Mouse (Mus musculus): ENCODE results near the gene Wasf3. TPM values are rescaled to one million over a fixed set of nuclear protein-coding genes. Genes with fewer than 3 reads are reported as not detected.

Gene Wasf3
- polyA plus RNA-seq, 1 experiment = not detected

GRCm38 (mm10) chr5:146446633-146447032, 61.8 kb downstream of the Wasf3 start:
- Histone ChIP-seq H3K79me2 (ENCODE audit: control insufficient read depth, insufficient read depth) (no peaks in the 10 kb centered on the region), H3ac (ENCODE audit: control insufficient read depth, insufficient read length, low read depth) (no peak overlapping the region), H3K36me3 (ENCODE audit: control insufficient read depth, insufficient read depth) (no peaks in the 10 kb centered on the region), H3K27me3 (ENCODE audit: control insufficient read depth, insufficient read depth, insufficient read length) (no peaks in the 10 kb centered on the region), H3K79me3 (ENCODE audit: low read depth) (no peaks in the 10 kb centered on the region), H3K4me3 (ENCODE audit: insufficient read depth, poor library complexity, severe bottlenecking) (no peak overlapping the region)
- no peak for TF ChIP-seq MYOG (IDR thresholded peaks at IDR 0.05; ENCODE audit: control insufficient read depth, extremely low read depth, insufficient read length)

GRCm38 (mm10) chr5:146451592-146452254, 66.9 kb downstream of the Wasf3 start:
- Histone ChIP-seq H3K36me3 (ENCODE audit: control insufficient read depth, insufficient read depth) (no peaks in the 10 kb centered on the region), H3ac (ENCODE audit: control insufficient read depth, insufficient read length, low read depth) (no peak overlapping the region), H3K79me3 (ENCODE audit: low read depth) (no peaks in the 10 kb centered on the region), H3K79me2 (ENCODE audit: control insufficient read depth, insufficient read depth) (no peaks in the 10 kb centered on the region), H3K27me3 (ENCODE audit: control insufficient read depth, insufficient read depth, insufficient read length) (no peaks in the 10 kb centered on the region), H3K4me3 (ENCODE audit: insufficient read depth, poor library complexity, severe bottlenecking) (no peak overlapping the region)
- TF ChIP-seq MAX (IDR thresholded peaks at IDR 0.05) (no peak), CTCF (IDR thresholded peaks at IDR 0.05; ENCODE audit: control insufficient read depth, insufficient read depth, insufficient read length) (no peak), FOSL1 (IDR thresholded peaks at IDR 0.05; ENCODE audit: insufficient read depth, low read length, poor library complexity, severe bottlenecking) (no peak), MYOD1 (IDR thresholded peaks at IDR 0.05; ENCODE audit: control insufficient read depth, insufficient read length, low read depth) (no peak), MYOG (IDR thresholded peaks at IDR 0.05; ENCODE audit: control insufficient read depth, extremely low read depth, insufficient read length) (no peak), USF1 (IDR thresholded peaks at IDR 0.05; ENCODE audit: low read depth) (no peak), CEBPB (IDR thresholded peaks at IDR 0.05; ENCODE audit: low read depth) (no peak)

- Histone ChIP-seq H3K27me3 (ENCODE audit: control insufficient read depth, insufficient read depth, insufficient read length) (no peaks in the 10 kb centered on the region), H3K36me3 (ENCODE audit: control insufficient read depth, insufficient read depth) (no peaks in the 10 kb centered on the region), H3K79me3 (ENCODE audit: low read depth) (no peaks in the 10 kb centered on the region), H3K79me2 (ENCODE audit: control insufficient read depth, insufficient read depth) (no peaks in the 10 kb centered on the region), H3K4me3 (ENCODE audit: insufficient read depth, poor library complexity, severe bottlenecking) (no peak overlapping the region), H3ac (ENCODE audit: control insufficient read depth, insufficient read length, low read depth) (no peak overlapping the region)
- TF ChIP-seq CTCF (IDR thresholded peaks at IDR 0.05; ENCODE audit: control insufficient read depth, insufficient read depth, insufficient read length) (no peak), CEBPB (IDR thresholded peaks at IDR 0.05; ENCODE audit: low read depth) (no peak), FOSL1 (IDR thresholded peaks at IDR 0.05; ENCODE audit: insufficient read depth, low read length, poor library complexity, severe bottlenecking) (no peak), MAX (IDR thresholded peaks at IDR 0.05) (no peak), USF1 (IDR thresholded peaks at IDR 0.05; ENCODE audit: low read depth) (no peak), MYOD1 (IDR thresholded peaks at IDR 0.05; ENCODE audit: control insufficient read depth, insufficient read length, low read depth) (no peak), MYOG (IDR thresholded peaks at IDR 0.05; ENCODE audit: control insufficient read depth, extremely low read depth, insufficient read length) (no peak)
These were observed 68.8 kb downstream of the Wasf3 start for GRCm38 (mm10) chr5:146453556-146453955.

- TF ChIP-seq FOSL1 (IDR thresholded peaks at IDR 0.05; ENCODE audit: insufficient read depth, low read length, poor library complexity, severe bottlenecking) = no peak
- TF ChIP-seq MYOD1 (IDR thresholded peaks at IDR 0.05; ENCODE audit: control insufficient read depth, insufficient read length, low read depth) = no peak
- no peak for TF ChIP-seq USF1 (IDR thresholded peaks at IDR 0.05; ENCODE audit: low read depth)
- TF ChIP-seq CTCF (IDR thresholded peaks at IDR 0.05; ENCODE audit: control insufficient read depth, insufficient read depth, insufficient read length) = no peak
- TF ChIP-seq MYOG (IDR thresholded peaks at IDR 0.05; ENCODE audit: control insufficient read depth, extremely low read depth, insufficient read length) = no peak
- no peak for TF ChIP-seq CEBPB (IDR thresholded peaks at IDR 0.05; ENCODE audit: low read depth)
- TF ChIP-seq MAX (IDR thresholded peaks at IDR 0.05) = no peak
- Histone ChIP-seq H3ac (ENCODE audit: control insufficient read depth, insufficient read length, low read depth) (no peak overlapping the region), H3K79me2 (ENCODE audit: control insufficient read depth, insufficient read depth) (no peaks in the 10 kb centered on the region), H3K79me3 (ENCODE audit: low read depth) (no peaks in the 10 kb centered on the region), H3K4me3 (ENCODE audit: insufficient read depth, poor library complexity, severe bottlenecking) (no peak overlapping the region), H3K36me3 (ENCODE audit: control insufficient read depth, insufficient read depth) (no peaks in the 10 kb centered on the region), H3K27me3 (ENCODE audit: control insufficient read depth, insufficient read depth, insufficient read length) (no peaks in the 10 kb centered on the region)
These were observed 76.8 kb downstream of the Wasf3 start for GRCm38 (mm10) chr5:146461612-146462011.

- H3K79me2 ChIP-seq (ENCODE audit: control insufficient read depth, insufficient read depth) = no peaks in the 10 kb centered on the region
- no peak overlapping the region for H3K4me3 ChIP-seq (ENCODE audit: insufficient read depth, poor library complexity, severe bottlenecking)
- H3K79me3 ChIP-seq (ENCODE audit: low read depth) = no peaks in the 10 kb centered on the region
- H3ac ChIP-seq (ENCODE audit: control insufficient read depth, insufficient read length, low read depth) = no peak overlapping the region
- no peaks in the 10 kb centered on the region for H3K27me3 ChIP-seq (ENCODE audit: control insufficient read depth, insufficient read depth, insufficient read length)
- H3K36me3 ChIP-seq (ENCODE audit: control insufficient read depth, insufficient read depth) = no peaks in the 10 kb centered on the region
- TF ChIP-seq MAX (IDR thresholded peaks at IDR 0.05) = no peak
- no peak for TF ChIP-seq FOSL1 (IDR thresholded peaks at IDR 0.05; ENCODE audit: insufficient read depth, low read length, poor library complexity, severe bottlenecking)
These were observed 81.9 kb downstream of the Wasf3 start for GRCm38 (mm10) chr5:146466663-146467062.

- no peaks in the 10 kb centered on the region for H3K79me2 ChIP-seq (ENCODE audit: control insufficient read depth, insufficient read depth)
- H3K4me3 ChIP-seq (ENCODE audit: insufficient read depth, poor library complexity, severe bottlenecking) = no peak overlapping the region
- no peak overlapping the region for H3ac ChIP-seq (ENCODE audit: control insufficient read depth, insufficient read length, low read depth)
- no peaks in the 10 kb centered on the region for H3K27me3 ChIP-seq (ENCODE audit: control insufficient read depth, insufficient read depth, insufficient read length)
- no peak for TF ChIP-seq CTCF (IDR thresholded peaks at IDR 0.05; ENCODE audit: control insufficient read depth, insufficient read depth, insufficient read length)
- no peak for TF ChIP-seq MYOG (IDR thresholded peaks at IDR 0.05; ENCODE audit: control insufficient read depth, extremely low read depth, insufficient read length)
- TF ChIP-seq MAX (IDR thresholded peaks at IDR 0.05) = no peak
- H3K79me3 ChIP-seq (ENCODE audit: low read depth) = no peaks in the 10 kb centered on the region
- no peaks in the 10 kb centered on the region for H3K36me3 ChIP-seq (ENCODE audit: control insufficient read depth, insufficient read depth)
These were observed 83.5 kb downstream of the Wasf3 start for GRCm38 (mm10) chr5:146468311-146468710.

Data from C2C12 (cell line).